Comparison of ENCODE assay signal across 8 mouse cellular contexts in the genomic region with DNA sequence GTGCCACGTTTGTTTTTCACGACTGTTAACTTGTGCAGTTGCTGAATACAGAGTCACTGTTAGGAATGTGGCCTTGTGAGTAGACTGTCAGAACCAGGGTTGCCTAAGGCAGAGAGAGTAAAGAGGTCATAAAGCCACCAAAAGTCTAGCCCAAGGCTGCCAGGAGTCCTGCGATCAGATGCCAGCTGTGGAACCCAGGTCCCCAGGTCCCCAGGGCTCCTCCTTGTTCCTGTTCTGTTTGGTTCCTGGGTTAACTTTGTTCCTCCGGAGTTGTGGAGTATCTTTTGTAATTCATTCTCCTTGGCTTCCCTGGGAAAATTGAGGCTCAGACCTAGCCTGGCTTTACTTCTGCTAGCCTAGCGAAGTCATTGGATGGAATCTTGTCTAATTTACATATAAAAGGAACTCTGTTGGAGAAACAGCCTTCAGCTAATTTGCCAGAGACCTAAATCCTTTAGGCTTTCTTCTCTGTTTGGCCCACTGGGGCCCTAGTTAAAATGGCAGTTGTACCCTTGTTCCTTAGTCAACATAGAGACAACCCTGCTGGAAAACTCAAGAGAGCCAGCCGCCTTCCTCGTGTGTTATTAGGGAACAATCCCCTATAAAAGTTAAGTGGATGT.
A peak's percentile ranks its signal among the peaks of the same experiment; 100 is the strongest.
DNase-seq lines count a peak whose midpoint lies in the region; ATAC-seq and TF ChIP-seq lines count a peak whose summit lies in the region.

No protein-coding gene starts in this region.

- intact Hi-C loops in gastrocnemius, adult 2 months (cut with DNase I), result no loop called here

- TF ChIP-seq POLR2A in bone marrow, adult 2 months (IDR thresholded peaks at IDR 0.05; ENCODE audit: borderline replicate concordance, control insufficient read depth, low read depth, low read length), result no peak

- H3K4me2 ChIP-seq in lung, postnatal 0 days (replicated peaks; ENCODE audit: low read depth, low read length), result no peak overlapping the region
- H3K4me2 ChIP-seq in neural tube, embryonic 15.5 days, result no peak overlapping the region

- no peak overlapping the region for H3K9ac ChIP-seq in lung, postnatal 0 days (replicated peaks; ENCODE audit: low read depth)
- H3K9ac ChIP-seq in neural tube, embryonic 15.5 days (replicated peaks), result no peak overlapping the region

- H3K4me3 ChIP-seq in gastrocnemius, adult 2 months, result no peak overlapping the region
- H3K4me3 ChIP-seq in lung, postnatal 0 days (ENCODE audit: low read depth, low read length), result no peak overlapping the region
- no peak overlapping the region for H3K4me3 ChIP-seq in bone marrow, adult 2 months (replicated peaks; ENCODE audit: control insufficient read depth, low read depth, low read length)
- H3K4me3 ChIP-seq in neural tube, embryonic 15.5 days (replicated peaks), result no peak overlapping the region

- no peak for TF ChIP-seq EP300 in lung, postnatal 0 days (IDR thresholded peaks at IDR 0.05)

- no peaks in the 10 kb centered on the region for H3K9me3 ChIP-seq in lung, postnatal 0 days (ENCODE audit: low read length)
- no peaks in the 10 kb centered on the region for H3K9me3 ChIP-seq in neural tube, embryonic 15.5 days (replicated peaks)

- ATAC-seq in lung, postnatal 0 days, result no peak
- no peak for ATAC-seq in neural tube, embryonic 15.5 days (ENCODE audit: low FRiP score)

- no peak for TF ChIP-seq CTCF in gastrocnemius, adult 2 months (IDR thresholded peaks at IDR 0.05)
- no peak for TF ChIP-seq CTCF in lung, postnatal 0 days (IDR thresholded peaks at IDR 0.05)
- no peak for TF ChIP-seq CTCF in bone marrow, adult 2 months (IDR thresholded peaks at IDR 0.05; ENCODE audit: control insufficient read depth, insufficient read depth, low read length)

- 32% methylated on average over 7 of the region's 7 CpGs for WGBS in lung, postnatal 0 days
- 36% methylated on average over 7 of the region's 7 CpGs for WGBS in bone marrow, adult 2 months
- 12% methylated on average over 7 of the region's 7 CpGs for WGBS in neural tube, embryonic 15.5 days

- H3K4me1 ChIP-seq in lung, postnatal 0 days (ENCODE audit: insufficient read depth, low read depth, low read length), result peaks cover 13% of the 10 kb centered on the region; the same call in 1 of the 2 replicates
- H3K4me1 ChIP-seq in bone marrow, adult 2 months (ENCODE audit: control insufficient read depth, insufficient read depth, low read length), result peaks cover 8% of the 10 kb centered on the region
- H3K4me1 ChIP-seq in neural tube, embryonic 15.5 days, result peaks cover 25% of the 10 kb centered on the region

- no peak for DNase-seq in gastrocnemius, adult 2 months
- no peak for DNase-seq in gastrocnemius, adult 18-20 months (ENCODE audit: low spot score)
- peak; percentile 50 for DNase-seq in lung, postnatal 0 days (ENCODE audit: low spot score)
- no peak for DNase-seq in lung, postnatal 14 days
- DNase-seq in frontal cortex, postnatal 14 days (ENCODE audit: low spot score in 2 of 2), result no peak
- no peak for DNase-seq in right cerebral cortex, postnatal 36 days (ENCODE audit: low spot score in 2 of 2)

- peak overlapping the region; percentile 60 for H3K27ac ChIP-seq in gastrocnemius, adult 2 months
- peak overlapping the region; percentile 81 for H3K27ac ChIP-seq in lung, postnatal 0 days (ENCODE audit: low read length)
- H3K27ac ChIP-seq in bone marrow, adult 2 months (ENCODE audit: control insufficient read depth, insufficient read depth, low read depth, low read length, poor library complexity), result peak overlapping the region; percentile 63; the same call in 1 of the 2 replicates
- 0 out of 2 replicates have a peak overlapping the region, but pooled peaks have one; percentile 18 for H3K27ac ChIP-seq in neural tube, embryonic 15.5 days (replicated peaks)

- H3K27me3 ChIP-seq in lung, postnatal 0 days (replicated peaks; ENCODE audit: insufficient read depth, low read length), result no peaks in the 10 kb centered on the region
- peaks cover 6% of the 10 kb centered on the region; the same call in 1 of the 2 replicates for H3K27me3 ChIP-seq in neural tube, embryonic 15.5 days (replicated peaks)

- no peaks in the 10 kb centered on the region for H3K36me3 ChIP-seq in lung, postnatal 0 days (ENCODE audit: insufficient read depth, low read length)
- no peaks in the 10 kb centered on the region for H3K36me3 ChIP-seq in neural tube, embryonic 15.5 days

Comparison
In these comparisons a context has a peak if more than half of its experiments do, and no peak if none do; other contexts are left out.
1. H3K27ac ChIP-seq: peak in every context shown above with its lines; median percentile 81 in lung, postnatal 0 days; 63 in bone marrow, adult 2 months; 60 in gastrocnemius, adult 2 months; 18 in neural tube, embryonic 15.5 days.